Mouse (Mus musculus) ES-E14 (cell line): ENCODE measurements around the gene Arsa. TPM values are rescaled to one million over a fixed set of nuclear protein-coding genes. Genes with fewer than 3 reads are reported as not detected.

Source experiments
- DNase-seq: peaks from one replicate; pipeline ENCODE4 v3.0.0-alpha.2; 2013; ENCODE audit warnings: low read depth, low spot score
- H3K27ac ChIP-seq: 2 replicates; pipeline ENCODE4 v1.5.1; 2012; ENCODE audit warnings: low read depth, mild to moderate bottlenecking, low read length, moderate library complexity, mixed read lengths; ENCODE audit not compliant: poor library complexity, insufficient read depth, severe bottlenecking
- H3K36me3 ChIP-seq: 2 replicates; pipeline ENCODE4 v1.6.1; 2012; ENCODE audit warnings: mild to moderate bottlenecking, low read length, moderate library complexity, mixed read lengths; ENCODE audit not compliant: control insufficient read depth, poor library complexity, insufficient read depth, severe bottlenecking
- H3K4me1 ChIP-seq, 2 experiments: fragments of 150-350 bp in 1 of 2; sonication (generic) in 1 of 2; 2 replicates each; pipeline ENCODE4 v1.6.1; 2012; ENCODE audit warnings: low read length in 2 of 2, mild to moderate bottlenecking in 1 of 2, mixed read lengths in 1 of 2; ENCODE audit not compliant: control insufficient read depth in 2 of 2, insufficient read depth in 2 of 2, poor library complexity in 1 of 2
- H3K4me3 ChIP-seq, 2 experiments: fragments of 150-350 bp in 1 of 2; sonication (generic) in 1 of 2; 2 replicates each; pipeline ENCODE4 v1.5.1; 2012; ENCODE audit warnings: low read length in 2 of 2, low read depth in 1 of 2, mild to moderate bottlenecking in 1 of 2, mixed read lengths in 1 of 2; ENCODE audit not compliant: insufficient read depth in 1 of 2, poor library complexity in 1 of 2, severe bottlenecking in 1 of 2
- H3K9ac ChIP-seq: 2 replicates; pipeline ENCODE4 v1.6.1; 2012; ENCODE audit warnings: low read depth, mild to moderate bottlenecking, low read length, mixed read lengths; ENCODE audit not compliant: poor library complexity, insufficient read depth, severe bottlenecking
- H3K9me3 ChIP-seq: fragments of 150-350 bp; sonication (generic); 2 replicates; pipeline ENCODE4 v1.6.1; 2012; ENCODE audit warnings: low read depth, mild to moderate bottlenecking, low read length; ENCODE audit not compliant: control insufficient read depth, insufficient read depth
- CHD2 ChIP-seq: IDR thresholded peaks from 2 replicates; pipeline ENCODE4 v1.6.1; 2014; ENCODE audit warnings: mild to moderate bottlenecking, low read depth, low read length, inconsistent platforms
- HCFC1 ChIP-seq: IDR thresholded peaks from 2 replicates; pipeline ENCODE4 v1.6.1; 2012; ENCODE audit warnings: low read length, inconsistent platforms, borderline replicate concordance; ENCODE audit not compliant: insufficient read depth
- MAFK ChIP-seq: IDR thresholded peaks from 2 replicates; pipeline ENCODE4 v1.6.1; 2014; ENCODE audit warnings: mild to moderate bottlenecking, low read depth, low read length, inconsistent platforms; ENCODE audit not compliant: insufficient read depth
- ZC3H11A ChIP-seq: IDR thresholded peaks from 2 replicates; pipeline ENCODE4 v1.6.1; 2012; ENCODE audit warnings: low read depth, mild to moderate bottlenecking, inconsistent platforms, low read length, borderline replicate concordance
- ZNF384 ChIP-seq: IDR thresholded peaks from 2 replicates; pipeline ENCODE4 v1.6.1; 2012; ENCODE audit warnings: low read depth, low read length, inconsistent platforms
- in situ Hi-C, 2 experiments: fragments of 600-800 bp; cut with MboI; formaldehyde crosslinking; loops; one replicate each; pipeline ENCODE4 v1.15.1; 2025; ENCODE audit warnings: low sequenced_read_pairs in 2 of 2, inconsistent platforms in 1 of 2; ENCODE audit not compliant: unreplicated experiment in 2 of 2
- total RNA-seq: library from RNA; depleted of rRNA; stranded (reverse); fragments of 300-350 nt; gene quantifications from 2 replicates; pipeline ENCODE4 v1.2.3, GENCODE M21; 2012

Arsa gene
- total RNA-seq, 1 experiment, result 11.7 TPM

- H3K36me3 ChIP-seq, result peaks cover 5% of the 10 kb centered on the region; the same call in 1 of the 2 replicates
- TF ChIP-seq ZC3H11A (no peak), ZNF384 (no peak), MAFK (no peak), HCFC1 (no peak), CHD2 (no peak)
- in situ Hi-C loops, result no loop called here
- no peak overlapping the region for H3K4me3 ChIP-seq
- H3K4me1 ChIP-seq, result peaks cover 9 to 32% of the 10 kb centered on the region in 2 experiments
- no peaks in the 10 kb centered on the region for H3K9me3 ChIP-seq
- no peak for DNase-seq
- H3K27ac ChIP-seq, result no peak overlapping the region
- H3K9ac ChIP-seq, result no peak overlapping the region
Measured at GRCm38 (mm10) chr15:89473921-89474320, 3.3 kb downstream of the Arsa start.

DNA sequence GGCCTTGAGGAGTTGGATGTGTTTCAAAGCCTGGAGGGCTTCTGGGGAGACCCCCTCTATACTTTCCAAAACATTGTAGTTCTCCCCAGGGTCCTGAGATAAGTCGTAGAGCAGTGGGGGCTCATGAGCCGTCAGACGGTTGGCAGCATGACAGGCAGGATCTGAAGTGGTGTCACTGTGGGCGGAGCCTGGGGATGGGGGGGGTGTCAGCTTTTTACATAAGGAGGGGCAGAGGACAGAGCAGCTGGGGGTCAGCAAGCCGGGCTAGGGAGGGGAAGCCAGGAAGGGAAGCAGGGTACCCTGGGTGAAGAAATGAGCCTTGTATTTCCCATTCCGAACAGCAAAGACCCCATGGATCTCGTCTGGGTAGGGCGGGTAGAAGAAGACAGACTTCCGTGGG, 3.9 kb downstream of the Arsa start:
- Histone ChIP-seq H3K9ac (no peak overlapping the region), H3K9me3 (no peaks in the 10 kb centered on the region), H3K4me1 (peaks cover 9 to 30% of the 10 kb centered on the region in 2 experiments), H3K36me3 (peaks cover 5% of the 10 kb centered on the region; the same call in 1 of the 2 replicates), H3K4me3 (no peak overlapping the region), H3K27ac (no peak overlapping the region)
- DNase-seq, result no peak
- in situ Hi-C loops, result no loop called here
- TF ChIP-seq HCFC1 (no peak), ZC3H11A (no peak), MAFK (no peak), ZNF384 (no peak), CHD2 (no peak)

DNA sequence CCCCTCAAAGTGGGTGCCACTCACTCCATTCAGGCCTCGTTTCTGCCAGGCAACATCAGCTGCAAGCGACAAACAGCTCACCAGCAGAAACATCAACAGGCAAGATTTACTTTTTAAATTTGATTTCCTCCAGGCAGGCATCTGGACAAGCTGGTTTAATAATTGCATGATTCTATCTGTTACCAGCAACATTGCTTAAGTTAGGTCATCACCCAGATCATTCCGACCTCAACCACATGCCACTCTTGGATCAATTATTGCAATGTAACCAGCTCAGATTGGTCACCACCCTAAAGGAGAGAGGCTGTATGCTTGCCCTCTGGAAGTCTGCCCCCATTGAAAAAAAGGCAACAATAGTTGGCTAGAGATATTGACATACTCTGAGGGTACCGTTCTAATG, 5.7 kb downstream of the Arsa start:
- no peak overlapping the region for H3K9ac ChIP-seq
- H3K27ac ChIP-seq, result no peak overlapping the region
- peaks cover 7 to 24% of the 10 kb centered on the region in 2 experiments for H3K4me1 ChIP-seq
- TF ChIP-seq ZC3H11A (no peak), ZNF384 (no peak), HCFC1 (no peak), MAFK (no peak), CHD2 (no peak)
- H3K36me3 ChIP-seq, result peaks cover 5% of the 10 kb centered on the region; the same call in 1 of the 2 replicates
- no peak for DNase-seq
- H3K9me3 ChIP-seq, result no peaks in the 10 kb centered on the region
- in situ Hi-C loops, result no loop called here
- H3K4me3 ChIP-seq, result no peak overlapping the region

- no peak overlapping the region for H3K4me3 ChIP-seq
- H3K36me3 ChIP-seq, result peaks cover 3% of the 10 kb centered on the region; the same call in 1 of the 2 replicates
- in situ Hi-C loops, result no loop called here
- TF ChIP-seq ZNF384 (no peak), ZC3H11A (no peak), CHD2 (no peak), HCFC1 (no peak), MAFK (no peak)
- no peak for DNase-seq
- peaks cover 6 to 15% of the 10 kb centered on the region in 2 experiments; a peak in 3 of 4 replicates for H3K4me1 ChIP-seq
- no peak overlapping the region for H3K9ac ChIP-seq
- no peak overlapping the region for H3K27ac ChIP-seq
- no peaks in the 10 kb centered on the region for H3K9me3 ChIP-seq
Measured at GRCm38 (mm10) chr15:89468577-89468976, 8.6 kb downstream of the Arsa start.
